In the genomic region with DNA sequence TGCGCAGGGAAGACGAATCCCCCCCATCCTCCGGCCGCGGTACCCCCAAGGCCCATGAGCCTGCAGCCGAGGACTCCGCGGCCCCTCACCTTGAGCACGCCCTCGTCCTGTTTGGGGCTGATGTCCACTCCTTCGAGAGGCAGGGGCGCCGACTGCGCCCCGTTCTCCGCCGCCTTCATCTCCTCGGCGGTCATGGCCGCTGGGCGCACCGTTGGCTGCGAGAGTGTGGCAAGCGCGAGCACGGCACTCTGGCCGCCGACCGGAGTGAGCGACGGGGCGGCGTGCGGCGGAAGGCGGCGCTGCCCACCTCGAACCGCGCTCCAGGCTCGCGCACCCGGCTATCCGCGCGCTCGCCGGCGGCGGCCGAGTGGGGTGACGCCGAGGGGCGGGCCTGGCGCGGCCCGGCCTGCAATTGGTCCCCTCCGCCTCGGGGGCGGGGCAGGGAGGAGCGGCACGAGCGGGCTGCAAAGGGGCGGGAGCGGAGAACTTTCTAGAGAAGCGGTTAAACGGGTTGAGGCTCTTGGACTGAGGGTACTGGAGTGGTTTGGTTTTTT, we compare ENCODE assay signal across 7 mouse cellular contexts. TPM values are rescaled to one million over a fixed set of nuclear protein-coding genes. Genes with fewer than 3 reads are reported as not detected.
A peak's percentile ranks its signal among the peaks of the same experiment; 100 is the strongest.
DNase-seq lines count a peak whose midpoint lies in the region; ATAC-seq and TF ChIP-seq lines count a peak whose summit lies in the region.

A gene (minus strand): TSS at position 361 of the 554 bp plus-strand sequence.

- peak within 1 kb of the TSS; percentile 87 for H3K9ac ChIP-seq in intestine, postnatal 0 days (ENCODE audit: low read depth, low read length)
- H3K9ac ChIP-seq in limb, embryonic 11.5 days (ENCODE audit: low read length): peak within 1 kb of the TSS; percentile 98
- peak within 1 kb of the TSS; percentile 97 for H3K9ac ChIP-seq in midbrain, embryonic 14.5 days (replicated peaks; ENCODE audit: low read length)

- peak within 1 kb of the TSS; percentile 91 for H3K27ac ChIP-seq in intestine, postnatal 0 days (ENCODE audit: low read depth, low read length)
- peak within 1 kb of the TSS; percentile 87 for H3K27ac ChIP-seq in limb, embryonic 11.5 days (replicated peaks; ENCODE audit: low read depth, low read length)
- H3K27ac ChIP-seq in midbrain, embryonic 14.5 days (replicated peaks; ENCODE audit: low read depth, low read length): peak within 1 kb of the TSS; percentile 92

- H3K4me2 ChIP-seq in intestine, postnatal 0 days (replicated peaks; ENCODE audit: low read depth): peak within 1 kb of the TSS; percentile 83
- peak within 1 kb of the TSS; percentile 51 for H3K4me2 ChIP-seq in limb, embryonic 11.5 days (ENCODE audit: low read depth, severe bottlenecking)
- peak within 1 kb of the TSS; percentile 60 for H3K4me2 ChIP-seq in midbrain, embryonic 14.5 days (ENCODE audit: low read length)

- TF ChIP-seq CTCF in intestine, postnatal 0 days (IDR thresholded peaks at IDR 0.05; ENCODE audit: low read depth): peak; percentile 50

- H3K4me1 ChIP-seq in intestine, postnatal 0 days (replicated peaks; ENCODE audit: control insufficient read depth, insufficient read depth, low read length): no peaks in the 10 kb centered on the region; the same call in 1 of the 2 replicates
- peaks cover 5% of the 10 kb centered on the region for H3K4me1 ChIP-seq in limb, embryonic 11.5 days (ENCODE audit: control insufficient read depth, insufficient read depth, low read length)
- peaks cover 11% of the 10 kb centered on the region for H3K4me1 ChIP-seq in midbrain, embryonic 14.5 days (ENCODE audit: control insufficient read depth, insufficient read depth, low read length)

- peak; percentile 94 for ATAC-seq in intestine, postnatal 0 days
- ATAC-seq in limb, embryonic 11.5 days (ENCODE audit: insufficient number of reproducible peaks, low FRiP score, low TSS enrichment, low read depth): peak; percentile 90
- peak; percentile 94 for ATAC-seq in midbrain, embryonic 14.5 days (ENCODE audit: low FRiP score, low TSS enrichment)

- peak; percentile 97 for DNase-seq in adrenal gland, postnatal 10 days
- DNase-seq in embryo, embryonic 9.5 days (ENCODE audit: extremely low spot score): peak; percentile 93
- no peak for DNase-seq in gonadal fat pad, adult 2 months (ENCODE audit: low read depth)
- DNase-seq in limb, embryonic 11.5 days (ENCODE audit: low spot score): peak; percentile 94
- peak; percentile 98 for DNase-seq in midbrain, embryonic 14.5 days
- peak; percentile 91 to 95 for DNase-seq in spleen, adult 18-20 months

- peaks cover 26% of the 10 kb centered on the region for H3K36me3 ChIP-seq in intestine, postnatal 0 days (ENCODE audit: control insufficient read depth, insufficient read depth)
- peaks cover 23% of the 10 kb centered on the region; the same call in 1 of the 2 replicates for H3K36me3 ChIP-seq in limb, embryonic 11.5 days (ENCODE audit: control insufficient read depth, insufficient read depth, low read length)
- peaks cover 32% of the 10 kb centered on the region for H3K36me3 ChIP-seq in midbrain, embryonic 14.5 days (ENCODE audit: control insufficient read depth, insufficient read depth, low read length)

- H3K4me3 ChIP-seq in intestine, postnatal 0 days (ENCODE audit: low read depth, low read length): peak within 1 kb of the TSS; percentile 97
- H3K4me3 ChIP-seq in limb, embryonic 11.5 days (ENCODE audit: low read depth, low read length): peak within 1 kb of the TSS; percentile 98
- peak within 1 kb of the TSS; percentile 98 for H3K4me3 ChIP-seq in midbrain, embryonic 14.5 days (replicated peaks; ENCODE audit: low read depth, low read length)

- H3K9me3 ChIP-seq in intestine, postnatal 0 days (ENCODE audit: control insufficient read depth): no peaks in the 10 kb centered on the region
- no peaks in the 10 kb centered on the region for H3K9me3 ChIP-seq in limb, embryonic 11.5 days (ENCODE audit: control insufficient read depth, low read length)
- H3K9me3 ChIP-seq in midbrain, embryonic 14.5 days (ENCODE audit: control insufficient read depth, low read length): no peaks in the 10 kb centered on the region

- no peaks in the 10 kb centered on the region for H3K27me3 ChIP-seq in intestine, postnatal 0 days (replicated peaks; ENCODE audit: control insufficient read depth, insufficient read depth, low read length)
- no peaks in the 10 kb centered on the region for H3K27me3 ChIP-seq in limb, embryonic 11.5 days (ENCODE audit: control insufficient read depth, insufficient read depth, low read length)
- no peaks in the 10 kb centered on the region for H3K27me3 ChIP-seq in midbrain, embryonic 14.5 days (ENCODE audit: control insufficient read depth, insufficient read depth, low read length)

- WGBS in intestine, postnatal 0 days: under 1% methylated on average over 58 of the region's 67 CpGs
- WGBS in limb, embryonic 11.5 days: under 1% methylated on average over 67 of the region's 67 CpGs
- under 1% methylated on average over 62 of the region's 67 CpGs for WGBS in midbrain, embryonic 14.5 days

RNA-seq across cellular contexts. Expression of the gene that starts here (rescaled TPM):
- total RNA-seq in adrenal gland, postnatal 10 days (2021): 100 to 1,000 TPM; 170 to 173 TPM
- 159 and 223 TPM in 2 replicates for polyA plus RNA-seq in gonadal fat pad, adult 2 months (2012; rRNA removed)
- polyA plus RNA-seq in intestine, postnatal 0 days (2015; fragmentation: Nextera tagmentation; extraction: Ambion mirVana): 113 and 116 TPM in 2 replicates
- 671 and 692 TPM in 2 replicates for polyA plus RNA-seq in limb, embryonic 11.5 days (2014; fragmentation: Nextera tagmentation; extraction: Ambion mirVana)
- polyA plus RNA-seq in midbrain, embryonic 14.5 days (2014; fragmentation: Nextera tagmentation; extraction: Ambion mirVana): 313 and 363 TPM in 2 replicates
